Mouse (Mus musculus) hindbrain, embryonic 14.5 days (tissue): Measurements from ENCODE around the gene Gm3015. TPM values are rescaled to one million over a fixed set of nuclear protein-coding genes. Genes with fewer than 3 reads are reported as not detected.
"Not testable (repeated sequence)": the region's sequence is repeated elsewhere in the genome, so short reads cannot be mapped to it uniquely, and the experiment has no call there.

Source experiments
- ATAC-seq: fragments of 200-750 bp; cut with Nextera tagmentation; 2 replicates; pipeline ENCODE4 v1.8.0; 2017; ENCODE audit warnings: moderate number of reproducible peaks, mild to moderate bottlenecking, moderate TSS enrichment, moderate library complexity; ENCODE audit not compliant: low FRiP score
- DNase-seq: peaks from one replicate; pipeline ENCODE4 v3.0.0-alpha.2; 2015; ENCODE audit warnings: low spot score
- H3K27ac ChIP-seq: fragments of 300-500 bp; sonication (generic); 2 replicates; pipeline ENCODE4 v1.5.1; 2014; ENCODE audit warnings: mild to moderate bottlenecking, moderate library complexity
- H3K27me3 ChIP-seq: fragments of 300-500 bp; sonication (generic); 2 replicates; pipeline ENCODE4 v1.6.1; 2014; ENCODE audit warnings: mild to moderate bottlenecking, low read length, mixed read lengths; ENCODE audit not compliant: control insufficient read depth, insufficient read depth
- H3K36me3 ChIP-seq: fragments of 300-500 bp; sonication (generic); replicated peaks from 2 replicates; pipeline ENCODE4 v1.6.1; 2014; ENCODE audit not compliant: control insufficient read depth, insufficient read depth
- H3K4me1 ChIP-seq: fragments of 300-500 bp; sonication (generic); replicated peaks from 2 replicates; pipeline ENCODE4 v1.6.1; 2014; ENCODE audit warnings: antibody characterized with exemption, low read length, mixed read lengths; ENCODE audit not compliant: control insufficient read depth, insufficient read depth
- H3K4me2 ChIP-seq: fragments of 300-500 bp; sonication (generic); replicated peaks from 2 replicates; pipeline ENCODE4 v1.6.1; 2014; ENCODE audit warnings: mild to moderate bottlenecking, moderate library complexity
- H3K4me3 ChIP-seq: fragments of 300-500 bp; sonication (generic); replicated peaks from 2 replicates; pipeline ENCODE4 v1.5.1; 2014; ENCODE audit warnings: mild to moderate bottlenecking, low read length
- H3K9ac ChIP-seq: fragments of 300-500 bp; sonication (generic); 2 replicates; pipeline ENCODE4 v1.6.1; 2014
- H3K9me3 ChIP-seq: fragments of 300-500 bp; sonication (generic); 2 replicates; pipeline ENCODE4 v1.6.1; 2016; ENCODE audit warnings: low read length; ENCODE audit not compliant: control insufficient read depth
- WGBS: fragments of 180-500 bp; shearing (Covaris S2); extraction: QIAGEN DNeasy Blood & Tissue Kit; methylation state at CpG from one replicate; pipeline ENCODE4 v1.1.7; 2014; 5-methylcytosine and 5-hydroxymethylcytosine counted together
- polyA plus RNA-seq: library from polyadenylated mRNA; unstranded; fragments of >200 nt; fragmentation: Nextera tagmentation; extraction: Ambion mirVana; gene quantifications from 2 replicates; pipeline ENCODE4 v1.2.1, GENCODE M21; 2014

The Gm3015 gene
- polyA plus RNA-seq = not detected in 2 replicates

DNA sequence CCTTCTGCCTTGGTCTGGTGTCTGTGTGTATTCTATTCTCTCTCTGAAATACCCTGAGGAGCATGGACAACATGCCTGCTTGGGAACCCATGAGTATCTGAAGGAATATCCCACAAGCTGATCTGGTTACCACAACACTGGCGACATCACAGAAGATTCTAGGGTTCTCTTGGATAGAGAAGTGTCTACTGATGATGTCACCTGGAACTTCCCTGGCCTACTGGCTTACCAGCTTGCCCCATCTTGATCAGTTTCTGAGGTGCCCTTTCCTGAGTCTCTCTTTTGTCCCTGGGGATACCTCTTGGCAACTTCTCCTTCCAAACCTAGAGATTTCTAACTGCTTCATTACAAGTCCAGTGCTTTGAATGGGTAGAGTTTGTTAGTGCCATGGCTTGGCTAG, at the start of gene Gm3015:
Gm3015 (minus strand) TSS at position 101 of the 400 bp plus-strand sequence.
- not testable (repeated sequence) for H3K36me3 ChIP-seq, H3K4me3 ChIP-seq, H3K9me3 ChIP-seq, H3K4me1 ChIP-seq, H3K9ac ChIP-seq, H3K27ac ChIP-seq, H3K27me3 ChIP-seq, H3K4me2 ChIP-seq, DNase-seq, ATAC-seq
- 100% methylated on average over 1 of the region's 1 CpGs for WGBS

DNA sequence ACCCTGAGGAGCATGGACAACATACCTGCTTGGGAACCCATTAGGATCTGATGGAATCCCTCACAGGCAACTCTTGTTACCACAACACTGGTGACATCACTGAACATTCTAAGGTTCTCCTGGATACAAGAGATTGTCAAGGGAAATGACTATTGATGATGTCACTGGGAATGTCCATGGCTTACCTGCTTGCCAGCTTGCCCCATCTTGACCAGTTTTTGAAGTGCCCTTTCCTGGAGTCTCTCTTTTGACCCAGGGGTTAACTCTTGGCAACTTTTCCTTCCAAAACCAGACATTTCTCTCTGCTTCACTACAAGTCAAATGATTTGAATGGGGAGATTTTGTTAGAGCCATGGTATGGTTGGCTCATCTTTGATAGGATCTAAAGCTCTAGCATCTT, 29.3 kb upstream of the Gm3015 start, which contains the start of gene Gm10377:
Gm10377 (minus strand) TSS at position 101 of the 400 bp plus-strand sequence.
- H3K9ac ChIP-seq, H3K9me3 ChIP-seq, H3K4me3 ChIP-seq, H3K27me3 ChIP-seq, H3K4me2 ChIP-seq, ATAC-seq, H3K36me3 ChIP-seq, DNase-seq, H3K27ac ChIP-seq, H3K4me1 ChIP-seq: not testable (repeated sequence)

Other genes starting within 250 kb of the Gm3015 start
- gene Gm8024, start 244.5 kb downstream of the Gm3015 start, polyA plus RNA-seq = not detected in 2 replicates
- gene Gm17124, start 168.9 kb downstream of the Gm3015 start, polyA plus RNA-seq = not detected in 2 replicates
- gene Gm3633, start 126.9 kb downstream of the Gm3015 start, polyA plus RNA-seq = not detected in 2 replicates
- gene Gm10378, start 112.9 kb downstream of the Gm3015 start, polyA plus RNA-seq = not detected in 2 replicates
- not detected in 2 replicates for gene Gm10377, start 29.2 kb upstream of the Gm3015 start, polyA plus RNA-seq
- not detected in 2 replicates for gene Gm21977, start 84.7 kb upstream of the Gm3015 start, polyA plus RNA-seq
- not detected in 2 replicates for gene Gm8082, start 224.8 kb upstream of the Gm3015 start, polyA plus RNA-seq
- not detected in 2 replicates for gene Gm10376, start 246.8 kb upstream of the Gm3015 start, polyA plus RNA-seq